Mouse (Mus musculus) CH12.LX (cell line): Measurements from ENCODE around the gene Prlr. TPM values are rescaled to one million over a fixed set of nuclear protein-coding genes. Genes with fewer than 3 reads are reported as not detected.

Experiments
- DNase-seq: peaks from one replicate; pipeline ENCODE4 v3.0.0-alpha.2; 2013; ENCODE audit errors: extremely low read depth
- H3K27ac ChIP-seq: 2 replicates; pipeline ENCODE4 v1.5.1; 2012; ENCODE audit warnings: low read depth, mild to moderate bottlenecking, control low read depth, moderate library complexity; ENCODE audit not compliant: insufficient read depth
- H3K27me3 ChIP-seq: replicated peaks from 2 replicates; pipeline ENCODE3; 2012; ENCODE audit warnings: inconsistent platforms
- H3K36me3 ChIP-seq, 2 experiments: replicated peaks in 1 of 2; 2 replicates each; pipeline versions ENCODE3 to v1.6.1; 2012; ENCODE audit warnings: inconsistent platforms in 1 of 2, low read length in 1 of 2, mild to moderate bottlenecking in 1 of 2, mixed read lengths in 1 of 2, moderate library complexity in 1 of 2; ENCODE audit not compliant: control insufficient read depth in 1 of 2, insufficient read depth in 1 of 2
- H3K4me1 ChIP-seq, 2 experiments: 2 replicates each; pipeline ENCODE4 v1.6.1; 2012; ENCODE audit warnings: inconsistent platforms in 1 of 2, moderate library complexity in 1 of 2; ENCODE audit not compliant: insufficient read depth in 2 of 2, control insufficient read depth in 1 of 2
- H3K4me2 ChIP-seq: 2 replicates; pipeline ENCODE4 v1.6.1; 2012; ENCODE audit warnings: low read depth, mild to moderate bottlenecking, control low read depth; ENCODE audit not compliant: poor library complexity, insufficient read depth, severe bottlenecking
- H3K4me3 ChIP-seq, 3 experiments: fragments of 150-350 bp in 1 of 3; sonication (generic) in 1 of 3; replicated peaks in 1 of 3; 2 replicates each; pipeline versions ENCODE3 to v1.5.1; 2011 to 2012; ENCODE audit warnings: low read depth in 2 of 3, low read length in 2 of 3, mild to moderate bottlenecking in 2 of 3, moderate library complexity in 2 of 3, control low read depth in 1 of 3, improper control_type of control experiment in 1 of 3, inconsistent platforms in 1 of 3, mixed read lengths in 1 of 3; ENCODE audit not compliant: poor library complexity in 1 of 3
- H3K79me2 ChIP-seq: replicated peaks from 2 replicates; pipeline ENCODE4 v1.6.1; 2012; ENCODE audit warnings: mild to moderate bottlenecking, moderate library complexity; ENCODE audit not compliant: control insufficient read depth, poor library complexity, insufficient read depth, severe bottlenecking; ENCODE audit errors: extremely low read depth
- H3K9ac ChIP-seq: 2 replicates; pipeline ENCODE4 v1.6.1; 2012; ENCODE audit warnings: low read depth, mild to moderate bottlenecking, control low read depth, moderate library complexity; ENCODE audit not compliant: insufficient read depth
- H3K9me3 ChIP-seq: replicated peaks from 2 replicates; pipeline ENCODE3; 2012; ENCODE audit warnings: low read length, inconsistent platforms, mixed read lengths
- CHD1 ChIP-seq: IDR thresholded peaks from 2 replicates; pipeline ENCODE4 v1.6.1; 2012; ENCODE audit warnings: low read depth, low read length, improper control_type of control experiment, inconsistent platforms
- ELF1 ChIP-seq: IDR thresholded peaks from 2 replicates; pipeline ENCODE4 v1.6.1; 2014; ENCODE audit warnings: low read depth, mild to moderate bottlenecking, inconsistent platforms, low read length, improper control_type of control experiment
- EP300 ChIP-seq: IDR thresholded peaks from 2 replicates; pipeline ENCODE4 v1.6.1; 2011; ENCODE audit warnings: low read length, improper control_type of control experiment
- GABPA ChIP-seq: IDR thresholded peaks from 2 replicates; pipeline ENCODE4 v1.6.1; 2012; ENCODE audit warnings: low read depth, low read length, improper control_type of control experiment, inconsistent platforms; ENCODE audit not compliant: insufficient replicate concordance
- HCFC1 ChIP-seq: IDR thresholded peaks from 2 replicates; pipeline ENCODE4 v1.6.1; 2012; ENCODE audit warnings: low read depth, mild to moderate bottlenecking, inconsistent platforms, low read length, improper control_type of control experiment
- IRF4 ChIP-seq: IDR thresholded peaks from 2 replicates; pipeline ENCODE4 v1.6.1; 2014; ENCODE audit warnings: low read depth, mild to moderate bottlenecking, inconsistent platforms, low read length, improper control_type of control experiment
- KAT2A ChIP-seq: IDR thresholded peaks from 2 replicates; pipeline ENCODE4 v1.6.1; 2012; ENCODE audit warnings: low read length, improper control_type of control experiment, inconsistent platforms; ENCODE audit not compliant: insufficient replicate concordance
- MAFK ChIP-seq: IDR thresholded peaks from 2 replicates; pipeline ENCODE4 v1.6.1; 2011; ENCODE audit warnings: low read length, improper control_type of control experiment; ENCODE audit not compliant: insufficient replicate concordance
- MAX ChIP-seq: IDR thresholded peaks from 2 replicates; pipeline ENCODE4 v1.6.1; 2011; ENCODE audit warnings: low read length, improper control_type of control experiment
- MEF2A ChIP-seq: IDR thresholded peaks from 2 replicates; pipeline ENCODE4 v1.6.1; 2014; ENCODE audit warnings: low read depth, mild to moderate bottlenecking, inconsistent platforms, low read length, improper control_type of control experiment, borderline replicate concordance
- MXI1 ChIP-seq: IDR thresholded peaks from 2 replicates; pipeline ENCODE4 v1.6.1; 2011; ENCODE audit warnings: mild to moderate bottlenecking, low read depth, low read length, improper control_type of control experiment
- MYC ChIP-seq: IDR thresholded peaks from 2 replicates; pipeline ENCODE4 v1.6.1; 2011; ENCODE audit warnings: low read depth, mild to moderate bottlenecking, improper control_type of control experiment, low read length
- NELFE ChIP-seq: IDR thresholded peaks from 2 replicates; pipeline ENCODE4 v1.6.1; 2011; ENCODE audit warnings: low read depth, low read length, improper control_type of control experiment
- POLR2A ChIP-seq: IDR thresholded peaks from 2 replicates; pipeline ENCODE4 v1.6.1; 2011; ENCODE audit warnings: low read depth, mild to moderate bottlenecking, improper control_type of control experiment, low read length
- RAD21 ChIP-seq: IDR thresholded peaks from 2 replicates; pipeline ENCODE4 v1.6.1; 2011; ENCODE audit warnings: low read depth, mild to moderate bottlenecking, low read length, improper control_type of control experiment, moderate library complexity
- TBP ChIP-seq: conservative IDR thresholded peaks from 2 replicates; pipeline ENCODE4 v1.6.1; 2011; ENCODE audit warnings: low read depth, low read length, improper control_type of control experiment
- TCF12 ChIP-seq: IDR thresholded peaks from 2 replicates; pipeline ENCODE4 v1.6.1; 2014; ENCODE audit warnings: low read depth, mild to moderate bottlenecking, inconsistent platforms, low read length, improper control_type of control experiment
- UBTF ChIP-seq: IDR thresholded peaks from 2 replicates; pipeline ENCODE4 v1.6.1; 2012; ENCODE audit warnings: low read depth, mild to moderate bottlenecking, inconsistent platforms, low read length, improper control_type of control experiment, moderate library complexity
- ZC3H11A ChIP-seq: IDR thresholded peaks from 2 replicates; pipeline ENCODE4 v1.6.1; 2012; ENCODE audit warnings: low read depth, mild to moderate bottlenecking, inconsistent platforms, low read length, improper control_type of control experiment
- ZMIZ1 ChIP-seq: IDR thresholded peaks from 2 replicates; pipeline ENCODE4 v1.6.1; 2012; ENCODE audit warnings: low read depth, mild to moderate bottlenecking, inconsistent platforms, low read length, improper control_type of control experiment
- ZNF384 ChIP-seq: IDR thresholded peaks from 2 replicates; pipeline ENCODE4 v1.6.1; 2012; ENCODE audit warnings: low read depth, low read length, improper control_type of control experiment, inconsistent platforms
- dilution Hi-C: fragments of 300-500 bp; cut with MboI; formaldehyde crosslinking; loops from 2 replicates; pipeline ENCODE4 v1.14.3; 2020; ENCODE audit warnings: low sequenced_read_pairs; ENCODE audit not compliant: extremely low pct_unique_long_range_greater_than_20kb, extremely low pct_ligation_motif_present
- in situ Hi-C: fragments of 300-500 bp; cut with MboI; formaldehyde crosslinking; loops from 3 replicates; pipeline ENCODE4 v1.14.3; 2019; ENCODE audit warnings: low sequenced_read_pairs, low pct_ligation_motif_present, low pct_unique_long_range_greater_than_20kb, mixed read lengths
- polyA plus RNA-seq: library from polyadenylated mRNA; unstranded; fragments of >175 nt; gene quantifications from 2 replicates; pipeline ENCODE4 v1.2.1, GENCODE M21; 2012; ENCODE audit warnings: low read depth; ENCODE audit not compliant: insufficient read length
- total RNA-seq, 2 experiments: library from RNA; depleted of rRNA; stranded (reverse); fragments of 300-350 nt in 1 of 2; fragments of >200 nt in 1 of 2; gene quantifications; 2 replicates each; pipeline ENCODE4 v1.2.3; 2012 to 2014

Gene Prlr
- total and polyA plus RNA-seq, 3 experiments, result not detected

DNA sequence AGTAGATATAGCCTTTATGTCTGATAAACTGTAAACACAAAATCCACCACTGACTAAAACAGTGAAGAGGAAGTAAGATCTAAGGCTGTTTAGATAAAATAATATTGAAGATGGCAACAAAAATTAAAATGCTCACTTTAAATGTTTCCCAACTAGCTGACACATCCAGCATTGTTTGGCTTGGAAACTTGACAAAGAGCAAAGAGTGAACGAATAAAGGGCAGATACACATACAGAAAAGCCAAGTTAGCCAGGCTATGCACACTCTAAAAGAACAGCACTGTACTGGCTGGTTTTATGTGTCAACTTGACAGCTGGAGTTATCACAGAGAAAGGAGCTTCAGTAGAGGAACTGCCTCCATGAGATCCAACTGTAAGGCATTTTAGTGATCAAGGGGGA is 121.0 kb downstream of the Prlr start:
- Histone ChIP-seq H3K27ac (no peak overlapping the region), H3K36me3 (no peaks in the 10 kb centered on the region), H3K9me3 (no peaks in the 10 kb centered on the region), H3K4me1 (no peaks in the 10 kb centered on the region), H3K79me2 (no peaks in the 10 kb centered on the region), H3K4me3 (no peak overlapping the region), H3K27me3 (no peaks in the 10 kb centered on the region), H3K4me2 (no peak overlapping the region), H3K9ac (no peak overlapping the region)
- dilution Hi-C loops, result no loop called here
- in situ Hi-C loops, result no loop called here
- TF ChIP-seq TBP (no peak), EP300 (no peak), ZMIZ1 (no peak), ZC3H11A (no peak), MYC (no peak), IRF4 (no peak), CHD1 (no peak), MXI1 (no peak)
- DNase-seq, result no peak

DNA sequence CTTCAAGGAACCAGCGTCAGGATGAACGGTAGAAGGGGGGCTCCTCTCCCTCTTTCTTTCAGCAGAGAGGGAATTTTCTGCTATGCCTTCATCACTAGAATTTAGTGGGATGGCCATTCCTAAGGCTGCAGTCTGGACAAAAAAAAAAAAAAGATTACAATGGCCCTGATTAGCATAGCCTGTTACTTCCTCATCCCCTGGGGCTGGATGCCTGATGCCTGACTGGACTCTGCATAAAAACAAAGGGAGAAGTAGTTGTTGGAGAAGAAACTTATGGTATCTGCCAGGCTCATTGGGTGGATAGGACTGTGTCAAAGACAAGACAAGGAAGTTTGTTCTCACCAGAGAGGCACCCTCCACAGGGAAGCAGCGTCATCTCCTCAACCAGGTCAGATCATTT is 122.4 kb downstream of the Prlr start:
- DNase-seq, result no peak
- in situ Hi-C loops (no loop called here), dilution Hi-C loops (no loop called here)
- no peaks in the 10 kb centered on the region for H3K79me2 ChIP-seq
- no peaks in the 10 kb centered on the region for H3K9me3 ChIP-seq
- H3K36me3 ChIP-seq, result no peaks in the 10 kb centered on the region
- H3K4me1 ChIP-seq, result no peaks in the 10 kb centered on the region
- H3K27me3 ChIP-seq, result no peaks in the 10 kb centered on the region
- no peak overlapping the region for H3K4me2 ChIP-seq
- TF ChIP-seq MAX (no peak), ZNF384 (no peak), ZMIZ1 (no peak), POLR2A (no peak), NELFE (no peak), TCF12 (no peak), KAT2A (no peak), HCFC1 (no peak), MAFK (no peak), IRF4 (no peak), RAD21 (no peak), ELF1 (no peak), UBTF (no peak), MYC (no peak), MEF2A (no peak), GABPA (no peak)
- H3K27ac ChIP-seq, result no peak overlapping the region
- no peak overlapping the region for H3K9ac ChIP-seq
- no peak overlapping the region for H3K4me3 ChIP-seq
